Mouse (Mus musculus) spleen, postnatal 36 days (tissue): ENCODE measurements around the gene Tas2r139.
"Not testable (repeated sequence)": the region's sequence is repeated elsewhere in the genome, so short reads cannot be mapped to it uniquely, and the experiment has no call there.

Source experiments
- DNase-seq, 2 experiments: peaks; one replicate each; pipeline ENCODE4 v3.0.0; 2022; ENCODE audit warnings: low spot score in 2 of 2, mixed read lengths in 1 of 2

Tas2r139 gene

GRCm38 (mm10) chr6:42140636-42141035 lies at the start of gene Tas2r139:
Gene Tas2r139 (plus strand): TSS chr6:42140936.
- no peak for DNase-seq

GRCm38 (mm10) chr6:42151115-42151514 lies 10.4 kb downstream of the Tas2r139 start:
- not testable (repeated sequence) for DNase-seq

GRCm38 (mm10) chr6:42182462-42182861 lies 41.7 kb downstream of the Tas2r139 start:
- no peak for DNase-seq

- no peak for DNase-seq
These were observed 45.5 kb downstream of the Tas2r139 start for GRCm38 (mm10) chr6:42186230-42186629.
